Mouse (Mus musculus) midbrain, embryonic 11.5 days (tissue): Measurements from ENCODE around the gene Snapc1. TPM values are rescaled to one million over a fixed set of nuclear protein-coding genes. Genes with fewer than 3 reads are reported as not detected.
A peak's percentile ranks its signal among the peaks of the same experiment; 100 is the strongest.

Source experiments
- ATAC-seq: fragments of 200-750 bp; cut with Nextera tagmentation; 2 replicates; pipeline ENCODE4 v1.8.0; 2017; ENCODE audit warnings: moderate TSS enrichment, moderate library complexity; ENCODE audit not compliant: low FRiP score
- DNase-seq: peaks from one replicate; pipeline ENCODE4 v3.0.0; 2015; ENCODE audit warnings: low spot score; ENCODE audit errors: missing footprints
- H3K27ac ChIP-seq: fragments of 300-500 bp; sonication (generic); 2 replicates; pipeline ENCODE4 v1.5.1; 2014; ENCODE audit warnings: low read depth, low read length
- H3K27me3 ChIP-seq: fragments of 300-500 bp; sonication (generic); 2 replicates; pipeline ENCODE4 v1.6.1; 2014; ENCODE audit warnings: mild to moderate bottlenecking, low read length, moderate library complexity, mixed read lengths; ENCODE audit not compliant: control insufficient read depth, insufficient read depth
- H3K36me3 ChIP-seq: fragments of 300-500 bp; sonication (generic); 2 replicates; pipeline ENCODE4 v1.6.1; 2014; ENCODE audit warnings: mild to moderate bottlenecking, low read length, moderate library complexity, mixed read lengths; ENCODE audit not compliant: control insufficient read depth, insufficient read depth
- H3K4me1 ChIP-seq: fragments of 300-500 bp; sonication (generic); 2 replicates; pipeline ENCODE4 v1.6.1; 2014; ENCODE audit warnings: low read length; ENCODE audit not compliant: control insufficient read depth, insufficient read depth
- H3K4me2 ChIP-seq: fragments of 300-500 bp; sonication (generic); 2 replicates; pipeline ENCODE4 v1.6.1; 2014; ENCODE audit warnings: mild to moderate bottlenecking, moderate library complexity
- H3K4me3 ChIP-seq: fragments of 300-500 bp; sonication (generic); 2 replicates; pipeline ENCODE4 v1.5.1; 2014; ENCODE audit warnings: low read depth, low read length
- H3K9ac ChIP-seq: fragments of 300-500 bp; sonication (generic); 2 replicates; pipeline ENCODE4 v1.6.1; 2014; ENCODE audit warnings: low read length
- H3K9me3 ChIP-seq: fragments of 300-500 bp; sonication (generic); 2 replicates; pipeline ENCODE4 v1.6.1; 2016; ENCODE audit warnings: low read length; ENCODE audit not compliant: control insufficient read depth
- WGBS: fragments of 180-500 bp; shearing (Covaris S2); extraction: QIAGEN DNeasy Blood & Tissue Kit; methylation state at CpG from one replicate; pipeline ENCODE4 v1.1.7; 2014; 5-methylcytosine and 5-hydroxymethylcytosine counted together
- polyA plus RNA-seq: library from polyadenylated mRNA; unstranded; fragments of >200 nt; fragmentation: Nextera tagmentation; extraction: Ambion mirVana; gene quantifications from 2 replicates; pipeline ENCODE4 v1.2.1, GENCODE M21; 2014

Snapc1 gene
- polyA plus RNA-seq, 1 experiment from 2014 or later: 23.1 TPM

DNA sequence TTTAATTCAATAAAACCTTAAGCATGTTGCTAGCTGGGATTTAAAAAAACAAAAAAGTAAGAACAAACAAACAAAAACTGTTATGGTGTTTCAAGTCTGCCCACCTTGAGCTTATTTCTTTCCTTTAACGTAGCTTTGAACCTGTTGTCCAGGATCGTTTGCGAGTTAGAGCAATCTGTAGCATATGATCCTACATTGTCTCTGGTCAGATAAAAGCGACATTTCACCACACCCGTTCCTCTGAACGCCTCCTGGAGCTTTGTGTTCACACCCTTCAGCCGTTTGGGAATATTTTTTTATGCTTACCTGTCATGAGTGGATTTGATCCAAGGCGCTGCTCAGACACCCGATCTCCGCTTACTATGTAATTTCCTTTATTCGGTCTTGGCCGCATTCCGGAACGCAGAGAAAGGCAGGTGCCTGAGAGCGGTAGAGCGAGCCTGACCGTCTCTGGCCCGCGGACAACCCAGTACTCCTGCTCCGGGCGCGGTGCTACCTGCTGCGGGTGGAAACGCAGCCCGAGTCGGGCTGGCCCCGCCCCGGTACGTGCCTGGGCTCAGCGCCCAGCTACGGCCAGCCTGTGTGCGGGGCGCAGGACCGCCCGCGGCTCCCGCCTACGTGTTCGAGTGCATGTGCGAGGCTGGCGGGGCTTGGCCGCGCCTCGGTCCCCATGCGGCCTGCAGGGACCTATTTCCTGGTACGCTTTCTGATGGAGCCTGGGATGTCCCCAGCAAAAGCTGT lies 14.8 kb upstream of the Snapc1 start:
- Histone ChIP-seq H3K4me3 (peak overlapping the region; percentile 32), H3K27me3 (no peaks in the 10 kb centered on the region; the same call in 1 of the 2 replicates), H3K27ac (no peak overlapping the region), H3K9me3 (no peaks in the 10 kb centered on the region), H3K4me2 (peak overlapping the region; percentile 74), H3K36me3 (no peaks in the 10 kb centered on the region), H3K9ac (peak overlapping the region; percentile 61), H3K4me1 (peaks cover 5% of the 10 kb centered on the region)
- ATAC-seq (peak; percentile 89), DNase-seq (peak; percentile 92)
- 5% methylated on average over 46 of the region's 46 CpGs for WGBS

DNA sequence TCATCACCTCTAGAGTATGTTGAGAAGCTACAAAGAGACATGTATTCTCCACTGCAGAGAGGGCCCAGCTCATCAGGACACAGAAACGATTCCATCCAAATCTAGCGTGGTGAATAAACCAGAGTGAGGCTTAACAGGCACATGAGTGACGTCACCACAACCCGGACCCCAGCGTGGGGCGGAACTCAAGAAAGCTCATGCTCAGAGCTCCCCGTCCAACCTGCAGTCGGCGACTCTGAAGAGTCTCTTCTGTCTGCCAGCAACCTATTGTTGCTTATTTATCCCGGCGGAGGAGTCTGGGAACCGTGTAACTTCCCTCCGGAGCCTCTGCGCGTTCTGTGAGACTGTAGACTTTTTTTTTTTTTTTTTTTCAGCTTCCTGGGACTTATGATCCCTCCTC lies 11.4 kb upstream of the Snapc1 start:
- no peak overlapping the region for H3K27ac ChIP-seq
- 5% methylated on average over 15 of the region's 15 CpGs for WGBS
- peak; percentile 75 for ATAC-seq

DNA sequence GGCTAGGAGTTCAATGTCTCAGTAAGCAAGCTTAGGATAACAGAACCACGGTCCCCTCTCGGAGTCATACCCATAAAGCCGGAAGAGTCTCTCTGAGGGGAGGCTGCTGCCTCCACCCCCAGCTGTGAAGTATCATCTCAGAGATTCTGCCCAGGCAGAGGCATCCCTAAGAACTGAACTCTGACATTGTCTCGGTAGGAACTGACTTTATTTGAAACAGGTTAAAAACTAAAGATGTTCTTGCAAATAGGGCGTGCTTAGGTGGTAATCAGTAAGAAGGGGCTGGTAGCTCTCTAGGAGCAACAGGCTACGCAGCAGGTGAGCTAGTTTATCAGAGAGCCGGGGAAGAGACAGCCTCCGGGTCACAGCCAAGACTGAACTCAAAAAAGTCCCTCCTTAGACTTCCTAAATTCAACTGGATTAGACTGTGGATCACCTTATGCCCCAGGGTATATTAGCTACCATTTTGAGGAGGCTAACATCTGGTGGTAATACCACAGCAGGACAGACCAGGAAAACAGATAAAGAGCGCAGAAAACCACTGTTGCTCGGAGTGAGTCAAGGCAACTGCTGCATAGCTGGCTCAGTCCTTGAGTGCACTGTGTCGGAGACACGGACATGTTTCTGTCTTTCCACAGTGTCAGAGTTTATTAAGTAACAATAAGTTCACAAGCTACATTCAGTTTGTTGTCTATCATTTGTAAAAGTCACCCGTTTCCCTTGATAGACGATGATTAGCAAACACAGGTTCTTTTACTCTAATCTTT lies 10.7 kb upstream of the Snapc1 start:
- WGBS: 54% methylated on average over 14 of the region's 14 CpGs
- H3K9me3 ChIP-seq: no peaks in the 10 kb centered on the region
- H3K27me3 ChIP-seq: no peaks in the 10 kb centered on the region; the same call in 1 of the 2 replicates
- H3K36me3 ChIP-seq: no peaks in the 10 kb centered on the region
- DNase-seq (peak; percentile 87), ATAC-seq (no peak)
- peak overlapping the region; percentile 35 for H3K4me2 ChIP-seq
- no peak overlapping the region for H3K27ac ChIP-seq
- peak overlapping the region; percentile 19 for H3K4me3 ChIP-seq
- no peak overlapping the region for H3K9ac ChIP-seq
- peaks cover 5% of the 10 kb centered on the region for H3K4me1 ChIP-seq

More for the DNA sequence above, 11.4 kb upstream of the Snapc1 start:
- Histone ChIP-seq H3K4me2 (peak overlapping the region; percentile 35), H3K4me1 (peaks cover 5% of the 10 kb centered on the region), H3K36me3 (no peaks in the 10 kb centered on the region), H3K9me3 (no peaks in the 10 kb centered on the region), H3K4me3 (peak overlapping the region; percentile 19), H3K9ac (peak overlapping the region; percentile 1; the same call in 1 of the 2 replicates), H3K27me3 (no peaks in the 10 kb centered on the region; the same call in 1 of the 2 replicates)
- DNase-seq: peak; percentile 91

DNA sequence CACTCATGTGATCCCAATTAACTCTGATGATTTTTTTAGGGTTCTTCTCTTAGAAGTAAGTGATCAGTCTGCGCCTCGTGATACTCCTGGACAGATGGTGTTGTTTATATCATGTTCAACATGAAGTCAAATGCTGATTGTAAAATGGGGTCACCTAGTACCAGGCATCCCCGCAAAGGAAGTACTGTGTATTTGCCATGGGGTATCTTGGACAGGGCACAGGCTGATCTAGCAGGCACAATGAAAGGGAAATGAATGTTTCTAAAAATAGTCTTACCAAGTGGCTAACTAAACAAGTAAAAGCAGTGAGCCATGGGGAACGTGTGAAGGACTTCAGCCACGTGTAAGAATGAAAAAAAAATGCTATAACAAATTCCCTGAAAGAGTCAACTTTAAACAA lies 9.5 kb upstream of the Snapc1 start:
- WGBS: 84% methylated on average over 5 of the region's 5 CpGs
- no peaks in the 10 kb centered on the region for H3K27me3 ChIP-seq
- H3K4me2 ChIP-seq: no peak overlapping the region
- no peak overlapping the region for H3K4me3 ChIP-seq
- DNase-seq: no peak
- no peak for ATAC-seq
- no peak overlapping the region for H3K9ac ChIP-seq
- H3K27ac ChIP-seq: no peak overlapping the region
- H3K4me1 ChIP-seq: peaks cover under 1% of the 10 kb centered on the region
- H3K9me3 ChIP-seq: no peaks in the 10 kb centered on the region
- no peaks in the 10 kb centered on the region for H3K36me3 ChIP-seq

DNA sequence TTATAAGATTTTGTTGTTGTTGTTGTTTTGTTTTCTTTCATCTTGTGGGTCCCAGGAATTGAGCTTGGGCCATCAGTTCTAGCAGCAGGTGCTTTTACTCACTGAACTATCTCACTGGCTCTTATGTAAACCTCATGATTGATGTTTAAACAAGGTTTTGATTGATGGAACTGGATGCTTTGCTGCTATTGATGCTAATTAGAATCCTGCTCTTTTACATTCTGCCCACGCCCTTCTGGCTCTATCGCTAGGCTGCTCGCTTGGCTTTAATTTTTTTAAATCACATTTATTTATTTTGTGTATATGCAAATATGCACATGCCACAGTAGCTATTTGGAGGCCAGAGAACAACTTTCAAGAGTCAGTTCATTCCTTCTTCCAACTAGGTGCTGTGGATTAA lies 6.6 kb upstream of the Snapc1 start:
- ATAC-seq: no peak
- no peak for DNase-seq
- 89% methylated on average over 3 of the region's 3 CpGs for WGBS
- no peak overlapping the region for H3K27ac ChIP-seq
- no peaks in the 10 kb centered on the region for H3K9me3 ChIP-seq
- H3K36me3 ChIP-seq: no peaks in the 10 kb centered on the region
- no peak overlapping the region for H3K9ac ChIP-seq
- no peak overlapping the region for H3K4me3 ChIP-seq
- no peaks in the 10 kb centered on the region for H3K4me1 ChIP-seq
- H3K4me2 ChIP-seq: no peak overlapping the region
- H3K27me3 ChIP-seq: no peaks in the 10 kb centered on the region

DNA sequence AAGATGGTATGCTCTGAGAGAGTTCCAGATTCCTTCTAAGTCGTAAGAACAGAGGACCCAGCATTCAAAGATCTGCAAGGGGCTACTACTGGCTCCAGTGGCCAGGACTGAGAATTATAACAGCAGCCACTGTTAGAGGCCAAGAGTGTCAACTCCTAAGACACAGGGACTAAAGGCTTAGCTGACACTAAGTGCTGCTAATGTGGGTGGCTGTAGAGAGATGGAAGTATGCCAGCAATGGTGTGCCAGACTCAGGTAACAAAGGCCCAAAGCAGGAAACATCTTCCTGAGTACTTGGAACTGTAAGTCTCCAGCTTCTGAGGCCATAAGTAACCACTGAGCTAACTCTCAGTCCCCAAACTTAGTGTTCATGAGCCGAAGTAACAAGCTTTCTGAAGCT lies 5.5 kb upstream of the Snapc1 start:
- no peak overlapping the region for H3K9ac ChIP-seq
- no peak for ATAC-seq
- H3K4me3 ChIP-seq: no peak overlapping the region
- DNase-seq: no peak
- H3K27me3 ChIP-seq: no peaks in the 10 kb centered on the region
- no peaks in the 10 kb centered on the region for H3K36me3 ChIP-seq
- no peaks in the 10 kb centered on the region for H3K4me1 ChIP-seq
- H3K9me3 ChIP-seq: no peaks in the 10 kb centered on the region
- WGBS: 80% methylated on average over 2 of the region's 2 CpGs
- no peak overlapping the region for H3K27ac ChIP-seq
- H3K4me2 ChIP-seq: no peak overlapping the region

DNA sequence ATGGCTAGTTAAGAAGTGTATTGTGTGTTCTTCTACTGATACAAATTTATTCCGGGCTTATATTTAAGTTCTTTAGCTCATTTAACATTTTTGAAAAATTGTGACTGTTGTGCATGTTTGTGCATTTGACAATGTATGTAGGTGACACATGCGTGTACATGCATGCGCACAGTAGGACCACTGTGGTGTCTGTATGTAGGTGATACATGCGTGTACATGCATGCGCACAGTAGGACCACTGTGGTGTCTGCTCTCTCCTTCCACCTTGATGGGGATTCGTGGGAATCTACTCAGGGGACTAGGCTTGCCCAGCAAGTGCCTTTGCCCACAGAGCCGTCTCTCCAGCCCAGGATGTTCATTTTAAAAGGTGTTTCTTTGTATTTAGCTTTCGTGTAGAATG lies 4.9 kb downstream of the Snapc1 start:
- 93% methylated on average over 8 of the region's 8 CpGs for WGBS
- no peak overlapping the region for H3K9ac ChIP-seq
- DNase-seq (no peak), ATAC-seq (no peak)
- peaks cover 2% of the 10 kb centered on the region; the same call in 1 of the 2 replicates for H3K9me3 ChIP-seq
- peaks cover 6% of the 10 kb centered on the region; the same call in 1 of the 2 replicates for H3K4me1 ChIP-seq
- no peak overlapping the region for H3K4me3 ChIP-seq
- no peak overlapping the region for H3K27ac ChIP-seq
- no peak overlapping the region for H3K4me2 ChIP-seq
- no peaks in the 10 kb centered on the region for H3K27me3 ChIP-seq
- H3K36me3 ChIP-seq: peaks cover 42% of the 10 kb centered on the region

DNA sequence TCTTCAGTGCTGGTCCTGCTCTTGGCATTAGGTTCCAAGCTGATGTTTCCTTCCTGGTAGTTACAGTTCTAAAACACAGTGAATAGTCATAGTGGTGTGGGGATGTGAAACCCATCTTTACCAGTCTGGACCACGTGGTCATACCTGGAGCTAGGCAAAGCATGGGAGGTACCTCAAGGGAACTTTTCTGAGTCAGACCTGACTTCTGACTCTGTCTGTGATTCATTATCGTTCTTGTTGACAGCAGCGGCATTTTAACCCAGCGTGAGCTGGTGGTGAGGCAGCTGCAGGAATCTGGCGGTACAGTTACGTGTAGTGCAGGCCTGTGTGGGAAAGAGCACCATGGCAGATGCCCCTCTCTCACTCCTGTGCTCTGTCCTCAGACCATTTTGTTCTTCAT lies 10.3 kb downstream of the Snapc1 start:
- DNase-seq (no peak), ATAC-seq (no peak)
- 94% methylated on average over 6 of the region's 6 CpGs for WGBS
- no peak overlapping the region for H3K9ac ChIP-seq
- H3K4me3 ChIP-seq: no peak overlapping the region
- peaks cover 32% of the 10 kb centered on the region for H3K36me3 ChIP-seq
- H3K4me2 ChIP-seq: no peak overlapping the region
- H3K4me1 ChIP-seq: no peaks in the 10 kb centered on the region
- no peak overlapping the region for H3K27ac ChIP-seq
- peaks cover 2% of the 10 kb centered on the region; the same call in 1 of the 2 replicates for H3K9me3 ChIP-seq
- no peaks in the 10 kb centered on the region for H3K27me3 ChIP-seq

DNA sequence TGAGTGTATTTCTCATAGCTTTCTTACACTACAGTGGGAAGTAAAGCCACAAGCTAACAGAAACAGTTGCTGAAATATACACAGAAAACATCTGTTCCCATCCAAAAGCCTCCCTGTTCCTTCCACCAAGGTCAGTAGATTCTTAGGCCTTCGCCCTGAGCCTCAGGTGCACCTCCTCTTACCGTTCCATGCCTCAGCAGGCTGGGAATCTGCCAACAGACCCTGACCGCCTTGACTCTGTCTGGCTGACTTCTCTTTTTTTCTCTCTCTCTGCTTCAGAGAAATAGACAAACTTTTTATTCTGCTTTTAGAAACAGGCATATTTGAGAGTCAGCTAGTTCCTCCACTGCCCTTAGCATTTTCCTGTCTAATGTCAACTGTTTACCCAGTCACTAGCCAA lies 13.9 kb downstream of the Snapc1 start:
- no peak overlapping the region for H3K27ac ChIP-seq
- peaks cover 6% of the 10 kb centered on the region; the same call in 1 of the 2 replicates for H3K36me3 ChIP-seq
- DNase-seq (no peak), ATAC-seq (no peak)
- no peaks in the 10 kb centered on the region for H3K4me1 ChIP-seq
- H3K9ac ChIP-seq: no peak overlapping the region
- no peaks in the 10 kb centered on the region for H3K9me3 ChIP-seq
- no peaks in the 10 kb centered on the region for H3K27me3 ChIP-seq
- H3K4me2 ChIP-seq: no peak overlapping the region
- 84% methylated on average over 3 of the region's 3 CpGs for whole genome bisulfite sequencing
- no peak overlapping the region for H3K4me3 ChIP-seq
